Mouse (Mus musculus) hindbrain, embryonic 11.5 days (tissue): ENCODE data around the gene Nxph4. TPM values are rescaled to one million over a fixed set of nuclear protein-coding genes. Genes with fewer than 3 reads are reported as not detected.

Experiments
- ATAC-seq: fragments of 200-750 bp; cut with Nextera tagmentation; 2 replicates; pipeline ENCODE4 v1.8.0; 2017; ENCODE audit warnings: mild to moderate bottlenecking, moderate TSS enrichment, moderate library complexity; ENCODE audit not compliant: low FRiP score
- DNase-seq: peaks from one replicate; pipeline ENCODE4 v3.0.0-alpha.2; 2015; ENCODE audit warnings: low spot score
- H3K27ac ChIP-seq: fragments of 300-500 bp; sonication (generic); 2 replicates; pipeline ENCODE4 v1.5.1; 2014; ENCODE audit warnings: mild to moderate bottlenecking, low read depth, low read length
- H3K27me3 ChIP-seq: fragments of 300-500 bp; sonication (generic); 2 replicates; pipeline ENCODE4 v1.6.1; 2014; ENCODE audit warnings: mild to moderate bottlenecking, low read length, moderate library complexity, mixed read lengths; ENCODE audit not compliant: control insufficient read depth, insufficient read depth
- H3K36me3 ChIP-seq: fragments of 300-500 bp; sonication (generic); 2 replicates; pipeline ENCODE4 v1.6.1; 2014; ENCODE audit warnings: mild to moderate bottlenecking, low read length, moderate library complexity, mixed read lengths; ENCODE audit not compliant: control insufficient read depth, insufficient read depth
- H3K4me1 ChIP-seq: fragments of 300-500 bp; sonication (generic); replicated peaks from 2 replicates; pipeline ENCODE4 v1.6.1; 2014; ENCODE audit warnings: low read length, mixed read lengths; ENCODE audit not compliant: control insufficient read depth, insufficient read depth
- H3K4me2 ChIP-seq: fragments of 300-500 bp; sonication (generic); replicated peaks from 2 replicates; pipeline ENCODE4 v1.6.1; 2014; ENCODE audit warnings: mild to moderate bottlenecking, low read depth, low read length
- H3K4me3 ChIP-seq: fragments of 300-500 bp; sonication (generic); 2 replicates; pipeline ENCODE4 v1.5.1; 2014; ENCODE audit warnings: low read depth, low read length
- H3K9ac ChIP-seq: fragments of 300-500 bp; sonication (generic); 2 replicates; pipeline ENCODE4 v1.6.1; 2014; ENCODE audit warnings: low read depth, low read length
- H3K9me3 ChIP-seq: fragments of 300-500 bp; sonication (generic); 2 replicates; pipeline ENCODE4 v1.6.1; 2016; ENCODE audit warnings: low read length; ENCODE audit not compliant: control insufficient read depth
- WGBS: fragments of 180-500 bp; shearing (Covaris S2); extraction: QIAGEN DNeasy Blood & Tissue Kit; methylation state at CpG from one replicate; pipeline ENCODE4 v1.1.7; 2014; 5-methylcytosine and 5-hydroxymethylcytosine counted together
- polyA plus RNA-seq: library from polyadenylated mRNA; unstranded; fragments of >200 nt; fragmentation: Nextera tagmentation; extraction: Ambion mirVana; gene quantifications from 2 replicates; pipeline ENCODE4 v1.2.1, GENCODE M21; 2014

Gene Nxph4
- polyA plus RNA-seq, 1 experiment from 2014 or later, result 59.8 TPM

DNA sequence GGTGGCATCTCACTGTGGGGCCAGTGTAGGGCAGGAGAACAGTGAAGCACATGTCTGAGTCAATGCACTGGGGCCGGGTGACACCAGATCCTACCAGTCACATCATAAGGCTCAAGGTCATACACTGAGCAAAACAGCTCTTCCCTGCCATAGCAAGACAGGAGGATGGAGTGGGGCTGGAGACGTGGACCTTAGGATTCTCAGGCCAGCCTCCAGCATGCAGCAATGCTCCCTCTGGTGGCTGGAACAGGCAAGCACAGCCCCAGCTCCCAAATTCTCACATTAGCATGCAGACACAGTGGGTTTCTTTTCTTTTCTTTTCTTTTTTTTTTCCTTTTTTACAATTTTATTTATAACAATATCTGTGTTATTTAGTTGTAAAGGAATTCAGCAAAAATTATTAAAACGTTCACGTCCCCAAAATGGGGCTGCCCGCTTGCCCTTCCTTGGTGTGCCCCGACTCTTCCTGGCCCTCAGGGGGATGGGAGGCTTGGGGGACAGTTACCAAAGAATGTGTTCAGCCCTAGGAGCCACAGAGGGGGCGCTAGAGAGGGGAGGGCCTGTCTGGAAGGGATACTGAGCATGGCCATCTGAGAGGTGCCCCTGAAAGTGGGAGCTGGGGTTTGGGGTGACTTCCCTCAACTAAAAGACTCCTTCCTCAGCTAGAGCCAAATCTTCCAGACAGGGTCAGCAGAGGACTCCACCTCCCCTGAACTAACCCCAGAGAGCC lies 3.7 kb upstream of the Nxph4 start:
- 0 out of 2 replicates have a peak, but pooled peaks have one; percentile 20 for ATAC-seq
- Histone ChIP-seq H3K9me3 (no peaks in the 10 kb centered on the region), H3K4me3 (no peak overlapping the region), H3K4me2 (no peak overlapping the region), H3K4me1 (peaks cover 13% of the 10 kb centered on the region), H3K27me3 (peaks cover 37% of the 10 kb centered on the region), H3K9ac (no peak overlapping the region), H3K36me3 (peaks cover 6% of the 10 kb centered on the region; the same call in 1 of the 2 replicates), H3K27ac (peak overlapping the region; percentile 56; the same call in 1 of the 2 replicates)
- DNase-seq, result peak; percentile 89
- 24% methylated on average over 7 of the region's 7 CpGs for WGBS

DNA sequence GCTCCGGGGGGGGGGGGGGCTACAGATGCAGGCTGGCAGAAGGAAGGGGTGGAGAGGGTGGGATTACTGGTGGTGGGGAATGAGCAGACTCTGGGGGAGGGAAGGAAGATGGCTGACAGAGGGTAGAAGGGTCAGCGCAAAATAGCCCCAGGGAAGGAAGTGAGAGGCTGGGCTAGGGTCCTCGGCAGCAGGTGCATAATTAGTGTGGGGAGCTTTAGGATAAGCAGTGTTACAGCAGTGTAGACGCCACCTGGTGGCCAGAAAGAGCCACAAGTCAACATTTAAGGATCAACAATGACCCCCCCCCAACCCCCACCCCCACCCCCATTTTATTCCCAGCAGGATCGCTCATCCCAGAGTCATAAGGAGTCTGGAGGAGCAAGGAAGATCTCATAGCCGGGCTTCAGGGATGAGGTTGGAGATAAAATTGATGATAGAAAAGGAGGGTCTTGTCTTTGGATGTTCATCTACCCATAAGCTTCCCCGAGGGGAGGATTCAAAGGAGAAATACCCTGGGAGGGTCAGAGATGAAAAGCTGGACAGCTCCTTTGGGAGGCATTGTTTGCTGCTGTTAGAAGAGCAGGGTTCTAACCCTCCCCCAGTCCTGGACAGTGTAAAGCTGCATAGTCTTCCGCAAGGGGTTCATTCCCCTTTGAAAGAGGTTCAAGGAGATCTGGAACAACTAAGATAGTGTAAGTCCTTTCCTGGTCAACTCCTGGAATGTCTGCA lies 2.4 kb upstream of the Nxph4 start:
- peaks cover 13% of the 10 kb centered on the region for H3K4me1 ChIP-seq

DNA sequence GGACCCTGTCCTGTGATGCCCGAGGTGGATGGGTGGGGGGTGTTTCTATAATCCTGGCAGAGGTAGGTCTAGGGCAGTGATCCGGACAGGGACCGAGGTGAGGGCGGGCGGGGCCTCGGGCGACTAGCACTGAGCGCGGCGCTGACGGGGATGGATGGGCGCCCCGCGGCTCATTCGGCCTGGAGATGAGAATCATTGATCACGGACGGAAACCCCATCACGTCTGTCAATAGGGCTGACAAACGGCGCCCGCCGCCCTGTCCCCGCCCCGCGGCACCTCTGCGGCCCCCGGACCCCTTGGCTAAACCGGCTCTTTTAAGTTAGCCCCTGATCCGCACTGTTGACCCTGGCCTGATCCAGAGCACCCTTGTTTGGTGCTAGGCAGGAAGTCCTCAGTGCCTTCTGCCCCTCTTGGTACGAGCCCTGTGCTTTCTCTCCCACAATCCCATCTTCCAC lies 598 bp upstream of the Nxph4 start:
- DNase-seq, result peak; percentile 67
- peak; percentile 46 for ATAC-seq
- no peaks in the 10 kb centered on the region for H3K9me3 ChIP-seq
- no peaks in the 10 kb centered on the region; the same call in 1 of the 2 replicates for H3K36me3 ChIP-seq
- H3K4me1 ChIP-seq, result peaks cover 13% of the 10 kb centered on the region
- H3K4me2 ChIP-seq, result peak overlapping the region; percentile 77
- H3K27me3 ChIP-seq, result peaks cover 64% of the 10 kb centered on the region
- H3K9ac ChIP-seq, result peak overlapping the region; percentile 71; the same call in 1 of the 2 replicates
- under 1% methylated on average over 30 of the region's 30 CpGs for WGBS
- H3K4me3 ChIP-seq, result peak overlapping the region; percentile 58
- peak overlapping the region; percentile 88 for H3K27ac ChIP-seq

More for the DNA sequence above, 2.4 kb upstream of the Nxph4 start:
- ATAC-seq, result peak; percentile 50; the same call in 1 of the 2 replicates
- H3K9me3 ChIP-seq, result no peaks in the 10 kb centered on the region
- H3K9ac ChIP-seq, result no peak overlapping the region
- H3K27me3 ChIP-seq, result peaks cover 48% of the 10 kb centered on the region
- H3K4me3 ChIP-seq, result no peak overlapping the region
- H3K27ac ChIP-seq, result peak overlapping the region; percentile 88
- H3K4me2 ChIP-seq, result peak overlapping the region; percentile 7; the same call in 1 of the 2 replicates
- WGBS, result 16% methylated on average over 8 of the region's 8 CpGs
- DNase-seq, result peak; percentile 79
- peaks cover 3% of the 10 kb centered on the region; the same call in 1 of the 2 replicates for H3K36me3 ChIP-seq

DNA sequence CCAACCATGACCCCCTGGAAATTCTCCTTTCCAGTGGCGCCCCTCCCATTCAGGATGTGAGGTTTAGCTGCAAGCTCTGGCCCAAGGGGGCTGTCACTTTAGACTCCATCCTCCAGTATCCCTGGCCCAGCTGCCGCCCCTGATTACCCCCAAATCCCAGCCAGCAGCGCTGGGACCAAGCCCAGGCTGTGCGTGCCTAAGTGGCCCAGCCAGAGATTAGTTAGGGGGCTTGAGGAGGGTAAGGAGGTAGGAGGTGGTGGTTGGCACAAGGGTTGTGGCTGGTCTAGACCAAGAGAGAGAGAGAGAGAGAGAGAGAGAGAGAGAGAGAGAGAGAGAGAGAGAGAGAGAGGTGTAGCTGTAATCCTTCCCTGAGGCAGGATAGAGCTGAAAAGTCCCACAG lies 2.8 kb downstream of the Nxph4 start:
- H3K36me3 ChIP-seq, result no peaks in the 10 kb centered on the region
- peaks cover 95% of the 10 kb centered on the region for H3K27me3 ChIP-seq
- 0% methylated on average over 4 of the region's 4 CpGs for WGBS
- no peaks in the 10 kb centered on the region for H3K9me3 ChIP-seq
- H3K4me3 ChIP-seq, result peak overlapping the region; percentile 58
- DNase-seq (peak; percentile 37), ATAC-seq (no peak)
- peaks cover 20% of the 10 kb centered on the region for H3K4me1 ChIP-seq
- peak overlapping the region; percentile 49 for H3K9ac ChIP-seq
- H3K4me2 ChIP-seq, result peak overlapping the region; percentile 77
- peak overlapping the region; percentile 81 for H3K27ac ChIP-seq

DNA sequence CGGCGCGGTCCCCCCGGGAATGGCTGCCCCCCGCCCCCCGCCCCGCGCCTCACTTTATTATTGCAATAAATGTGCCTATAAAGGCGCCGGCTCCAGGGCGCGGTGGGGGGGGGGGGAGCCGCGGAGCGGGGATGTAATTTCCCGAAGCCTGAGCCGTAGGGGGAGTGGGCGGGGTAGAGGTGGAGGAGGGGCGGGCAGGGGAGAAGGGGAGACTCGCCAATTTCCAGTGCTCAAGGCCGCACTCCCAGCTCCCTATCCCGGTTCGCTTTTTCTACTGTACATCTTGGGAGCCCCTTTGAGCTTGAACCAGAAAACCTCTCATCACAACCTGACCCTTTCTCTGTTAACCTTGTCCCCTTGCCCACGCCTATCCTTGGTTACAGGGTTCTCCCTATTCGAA lies 3.4 kb downstream of the Nxph4 start:
- peak overlapping the region; percentile 81 for H3K27ac ChIP-seq
- no peaks in the 10 kb centered on the region for H3K36me3 ChIP-seq
- ATAC-seq, result no peak
- peak overlapping the region; percentile 49 for H3K9ac ChIP-seq
- H3K4me2 ChIP-seq, result peak overlapping the region; percentile 77
- H3K9me3 ChIP-seq, result no peaks in the 10 kb centered on the region
- under 1% methylated on average over 12 of the region's 25 CpGs for WGBS
- no peak for DNase-seq
- H3K4me1 ChIP-seq, result peaks cover 24% of the 10 kb centered on the region
- peak overlapping the region; percentile 58 for H3K4me3 ChIP-seq
- H3K27me3 ChIP-seq, result peaks cover 95% of the 10 kb centered on the region

DNA sequence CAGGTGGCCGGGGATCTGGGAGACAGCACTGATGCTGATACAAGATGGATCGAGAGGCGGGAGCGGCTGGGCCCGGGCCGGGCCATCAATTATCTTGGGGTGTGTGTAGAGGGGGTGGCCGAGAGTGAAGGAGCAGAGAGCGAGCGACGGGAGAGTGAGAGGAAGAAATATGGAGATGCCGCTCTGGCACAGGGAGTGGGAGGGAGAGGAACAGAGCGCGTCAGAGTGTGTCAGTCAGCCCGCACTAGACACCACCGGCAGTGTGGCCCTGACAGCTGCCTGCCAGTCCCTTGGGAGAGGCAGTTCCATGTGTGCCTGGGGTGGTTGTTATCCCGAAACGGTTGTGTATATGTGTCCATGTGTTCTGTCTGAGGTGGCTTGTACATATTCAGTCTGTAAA lies 6.9 kb downstream of the Nxph4 start:
- H3K9ac ChIP-seq, result peak overlapping the region; percentile 45; the same call in 1 of the 2 replicates
- DNase-seq (peak; percentile 63), ATAC-seq (peak; percentile 59)
- H3K4me1 ChIP-seq, result peaks cover 21% of the 10 kb centered on the region
- H3K4me2 ChIP-seq, result peak overlapping the region; percentile 35
- 0% methylated on average over 17 of the region's 17 CpGs for WGBS
- no peak overlapping the region for H3K4me3 ChIP-seq
- H3K27me3 ChIP-seq, result peaks cover 85% of the 10 kb centered on the region
- H3K9me3 ChIP-seq, result no peaks in the 10 kb centered on the region
- H3K27ac ChIP-seq, result peak overlapping the region; percentile 90
- H3K36me3 ChIP-seq, result no peaks in the 10 kb centered on the region

GRCm38 (mm10) chr10:127526681-127527080 lies 7.7 kb downstream of the Nxph4 start:
- Histone ChIP-seq H3K27ac (peak overlapping the region; percentile 90), H3K4me3 (peak overlapping the region; percentile 21), H3K27me3 (peaks cover 78% of the 10 kb centered on the region), H3K4me2 (peak overlapping the region; percentile 35), H3K4me1 (peaks cover 21% of the 10 kb centered on the region), H3K9ac (peak overlapping the region; percentile 37; the same call in 1 of the 2 replicates), H3K36me3 (no peaks in the 10 kb centered on the region), H3K9me3 (no peaks in the 10 kb centered on the region)
- peak; percentile 80 for DNase-seq
- ATAC-seq, result no peak
- WGBS, result under 1% methylated on average over 26 of the region's 26 CpGs

- Histone ChIP-seq H3K4me2 (peak overlapping the region; percentile 35), H3K36me3 (no peaks in the 10 kb centered on the region), H3K9ac (peak overlapping the region; percentile 37), H3K9me3 (no peaks in the 10 kb centered on the region), H3K4me1 (peaks cover 26% of the 10 kb centered on the region), H3K27ac (peak overlapping the region; percentile 36; the same call in 1 of the 2 replicates), H3K27me3 (peaks cover 72% of the 10 kb centered on the region), H3K4me3 (peak overlapping the region; percentile 21)
- ATAC-seq (no peak), DNase-seq (peak; percentile 38)
- 2% methylated on average over 26 of the region's 26 CpGs for WGBS
Observed at GRCm38 (mm10) chr10:127526048-127526447, 8.3 kb downstream of the Nxph4 start.
